Mouse (Mus musculus) liver, postnatal 0 days (tissue): Measurements from ENCODE around the gene Rnf166. TPM values are rescaled to one million over a fixed set of nuclear protein-coding genes. Genes with fewer than 3 reads are reported as not detected.
A peak's percentile ranks its signal among the peaks of the same experiment; 100 is the strongest.

Experiments used
- ATAC-seq: fragments of 200-750 bp; cut with Nextera tagmentation; 2 replicates; pipeline ENCODE4 v1.8.0; 2017; ENCODE audit warnings: mild to moderate bottlenecking, moderate library complexity
- DNase-seq: peaks from one replicate; pipeline ENCODE4 v3.0.0-alpha.2; 2016
- H3K27ac ChIP-seq: fragments of 300-500 bp; sonication (generic); 2 replicates; pipeline ENCODE4 v1.5.1; 2014; ENCODE audit warnings: antibody characterized with exemption, moderate library complexity, mild to moderate bottlenecking, low read depth
- H3K27me3 ChIP-seq: fragments of 300-500 bp; sonication (generic); 2 replicates; pipeline ENCODE4 v1.6.1; 2014; ENCODE audit warnings: low read length, control low read depth, mixed read lengths; ENCODE audit not compliant: insufficient read depth
- H3K36me3 ChIP-seq: fragments of 300-500 bp; sonication (generic); replicated peaks from 2 replicates; pipeline ENCODE4 v1.6.1; 2014; ENCODE audit warnings: mild to moderate bottlenecking, control low read depth, low read length, moderate library complexity, mixed read lengths; ENCODE audit not compliant: insufficient read depth
- H3K4me1 ChIP-seq: fragments of 300-500 bp; sonication (generic); 2 replicates; pipeline ENCODE4 v1.6.1; 2014; ENCODE audit warnings: antibody characterized with exemption, mild to moderate bottlenecking, control low read depth; ENCODE audit not compliant: insufficient read depth
- H3K4me2 ChIP-seq: fragments of 300-500 bp; sonication (generic); 2 replicates; pipeline ENCODE4 v1.6.1; 2014; ENCODE audit warnings: low read depth, mild to moderate bottlenecking, low read length, moderate library complexity, mixed read lengths
- H3K4me3 ChIP-seq: fragments of 300-500 bp; sonication (generic); 2 replicates; pipeline ENCODE4 v1.5.1; 2014; ENCODE audit warnings: low read depth, low read length
- H3K9ac ChIP-seq: fragments of 300-500 bp; sonication (generic); replicated peaks from 2 replicates; pipeline ENCODE4 v1.6.1; 2014; ENCODE audit warnings: mild to moderate bottlenecking, moderate library complexity
- H3K9me3 ChIP-seq: fragments of 300-500 bp; sonication (generic); 2 replicates; pipeline ENCODE4 v1.6.1; 2016; ENCODE audit warnings: mild to moderate bottlenecking, control low read depth, low read length, mixed read lengths
- CTCF ChIP-seq: sonication (generic); IDR thresholded peaks from 2 replicates; pipeline ENCODE4 v1.5.1; 2016; ENCODE audit warnings: antibody characterized with exemption, low read depth
- EP300 ChIP-seq: IDR thresholded peaks from 2 replicates; pipeline ENCODE4 v1.6.1; 2016; ENCODE audit warnings: antibody characterized with exemption, low read depth, mild to moderate bottlenecking
- WGBS: fragments of 180-500 bp; shearing (Covaris S2); extraction: QIAGEN DNeasy Blood & Tissue Kit; methylation state at CpG from one replicate; pipeline ENCODE4 v1.1.7; 2014; ENCODE audit not compliant: insufficient replicate concordance; 5-methylcytosine and 5-hydroxymethylcytosine counted together
- polyA plus RNA-seq: library from polyadenylated mRNA; unstranded; fragments of >200 nt; fragmentation: Nextera tagmentation; extraction: Ambion mirVana; gene quantifications from 2 replicates; pipeline ENCODE4 v1.2.1, GENCODE M21; 2015

Rnf166 gene
- 18.5 and 18.9 TPM in 2 replicates for polyA plus RNA-seq

- peaks cover 17% of the 10 kb centered on the region for H3K36me3 ChIP-seq
- H3K27ac ChIP-seq: peak within 1 kb of the TSS; percentile 74
- H3K9me3 ChIP-seq: no peaks in the 10 kb centered on the region
- H3K27me3 ChIP-seq: no peaks in the 10 kb centered on the region
- peaks cover 18% of the 10 kb centered on the region for H3K4me1 ChIP-seq
- 2% methylated on average over 66 of the region's 103 CpGs for WGBS
- H3K9ac ChIP-seq: peak within 1 kb of the TSS; percentile 83
- ATAC-seq (peak; percentile 93), DNase-seq (peak; percentile 94)
- TF ChIP-seq EP300: no peak
- no peak for TF ChIP-seq CTCF
- H3K4me2 ChIP-seq: peak within 1 kb of the TSS; percentile 92
- peak within 1 kb of the TSS; percentile 87 for H3K4me3 ChIP-seq
Measured at GRCm38 (mm10) chr8:122475580-122476320, at the start of gene Rnf166, which contains the start of gene Ctu2. Gene Rnf166 (minus strand): TSS chr8:122476064. Gene Ctu2 (plus strand): TSS chr8:122476143.

GRCm38 (mm10) chr8:122525004-122525403 lies 49.1 kb upstream of the Rnf166 start:
- peak overlapping the region; percentile 18; the same call in 1 of the 2 replicates for H3K9ac ChIP-seq

DNA sequence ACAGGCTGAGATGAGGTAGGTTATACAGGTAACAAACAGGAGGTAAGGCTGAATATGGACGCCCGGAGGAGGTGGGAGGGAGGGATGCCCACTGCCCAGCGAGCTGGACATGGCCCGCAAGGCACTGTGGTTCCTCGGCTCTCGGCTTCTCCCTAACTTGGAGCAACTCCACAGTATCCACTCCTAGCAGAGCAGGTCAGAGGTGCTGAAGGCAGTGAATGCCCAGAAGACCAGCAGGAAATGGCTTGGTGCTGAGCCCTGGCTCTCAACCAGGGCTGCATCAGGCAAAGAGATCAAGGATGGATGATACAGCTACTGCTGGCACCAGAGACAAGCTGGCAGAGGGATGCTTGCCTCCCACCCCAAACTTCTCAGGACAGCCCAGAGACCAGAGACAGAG lies 48.6 kb upstream of the Rnf166 start:
- 77% methylated on average over 6 of the region's 6 CpGs for WGBS

More at GRCm38 (mm10) chr8:122525004-122525403, 49.1 kb upstream of the Rnf166 start:
- TF ChIP-seq CTCF (no peak), EP300 (no peak)
- H3K9me3 ChIP-seq: no peaks in the 10 kb centered on the region
- H3K36me3 ChIP-seq: no peaks in the 10 kb centered on the region; the same call in 1 of the 2 replicates
- no peak for DNase-seq
- peak; percentile 30 for ATAC-seq
- no peaks in the 10 kb centered on the region for H3K27me3 ChIP-seq
- H3K27ac ChIP-seq: peak overlapping the region; percentile 39; the same call in 1 of the 2 replicates
- H3K4me3 ChIP-seq: no peak overlapping the region
- WGBS: 45% methylated on average over 6 of the region's 6 CpGs
- H3K4me1 ChIP-seq: peaks cover 41% of the 10 kb centered on the region
- peak overlapping the region; percentile 43 for H3K4me2 ChIP-seq

DNA sequence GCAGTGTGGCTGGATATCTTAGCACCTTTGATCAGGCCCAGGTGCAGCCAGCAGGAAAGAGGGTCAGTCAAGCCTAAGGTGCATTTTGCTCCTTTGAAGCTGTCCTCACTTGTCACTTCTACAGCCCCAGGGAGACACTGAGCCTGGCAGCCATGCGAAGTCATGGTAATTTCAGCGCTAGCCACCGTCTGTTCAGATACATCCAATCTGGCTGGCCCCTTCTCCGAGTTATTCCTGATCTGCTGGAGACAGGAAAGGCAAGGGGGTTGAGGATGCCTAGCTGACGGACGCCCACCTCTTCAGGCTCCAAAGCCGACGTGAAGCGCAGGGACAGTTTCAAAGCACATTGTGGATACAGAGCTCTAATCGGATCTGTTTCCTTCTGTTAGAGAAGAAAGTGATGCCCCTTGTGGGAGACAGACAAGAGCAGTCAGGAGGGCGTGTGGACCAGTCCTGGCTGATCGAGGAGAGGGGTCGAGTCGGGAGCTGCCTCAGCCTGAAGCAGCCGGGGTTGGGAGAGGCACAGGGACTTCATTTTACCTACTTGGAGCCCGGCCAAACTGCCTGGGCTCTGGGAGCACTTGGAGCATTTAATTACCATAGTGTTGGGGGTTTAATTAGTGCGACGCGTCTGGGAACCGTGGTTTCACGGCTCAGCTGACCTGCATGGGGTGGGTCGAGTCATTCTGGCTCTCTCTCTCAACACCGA lies 47.9 kb upstream of the Rnf166 start:
- H3K4me1 ChIP-seq: peaks cover 41% of the 10 kb centered on the region
- no peak for DNase-seq

More for the DNA sequence above, 48.6 kb upstream of the Rnf166 start:
- H3K27me3 ChIP-seq: no peaks in the 10 kb centered on the region
- H3K4me3 ChIP-seq: no peak overlapping the region
- no peak for TF ChIP-seq EP300
- no peak for TF ChIP-seq CTCF
- H3K4me2 ChIP-seq: no peak overlapping the region; the same call in 1 of the 2 replicates
- ATAC-seq: no peak
- H3K4me1 ChIP-seq: peaks cover 41% of the 10 kb centered on the region
- H3K9me3 ChIP-seq: no peaks in the 10 kb centered on the region
- DNase-seq: no peak
- no peak overlapping the region for H3K9ac ChIP-seq
- no peak overlapping the region for H3K27ac ChIP-seq
- no peaks in the 10 kb centered on the region; the same call in 1 of the 2 replicates for H3K36me3 ChIP-seq

GRCm38 (mm10) chr8:122522796-122523651 lies 47.2 kb upstream of the Rnf166 start:
- no peaks in the 10 kb centered on the region for H3K9me3 ChIP-seq
- H3K27me3 ChIP-seq: no peaks in the 10 kb centered on the region
- no peaks in the 10 kb centered on the region for H3K36me3 ChIP-seq
- H3K9ac ChIP-seq: no peak overlapping the region
- H3K4me2 ChIP-seq: peak overlapping the region; percentile 6; the same call in 1 of the 2 replicates
- peak overlapping the region; percentile 19; the same call in 1 of the 2 replicates for H3K27ac ChIP-seq
- TF ChIP-seq CTCF (no peak), EP300 (no peak)
- DNase-seq: no peak
- no peak overlapping the region for H3K4me3 ChIP-seq
- whole genome bisulfite sequencing: 53% methylated on average over 14 of the region's 14 CpGs
- peaks cover 41% of the 10 kb centered on the region for H3K4me1 ChIP-seq
- no peak for ATAC-seq

More for the DNA sequence above, 47.9 kb upstream of the Rnf166 start:
- WGBS: 51% methylated on average over 23 of the region's 23 CpGs
- Histone ChIP-seq H3K9me3 (no peaks in the 10 kb centered on the region), H3K27ac (peak overlapping the region; percentile 19; the same call in 1 of the 2 replicates), H3K4me3 (no peak overlapping the region), H3K9ac (no peak overlapping the region), H3K27me3 (no peaks in the 10 kb centered on the region), H3K4me2 (no peak overlapping the region), H3K36me3 (no peaks in the 10 kb centered on the region; the same call in 1 of the 2 replicates)
- no peak for ATAC-seq
- TF ChIP-seq CTCF: no peak
- TF ChIP-seq EP300: no peak
